Mouse (Mus musculus): ENCODE data around the gene B130006D01Rik. TPM values are rescaled to one million over a fixed set of nuclear protein-coding genes. Genes with fewer than 3 reads are reported as not detected.
"Not testable (repeated sequence)": the region's sequence is repeated elsewhere in the genome, so short reads cannot be mapped to it uniquely, and the experiment has no call there.

B130006D01Rik gene
- polyA plus RNA-seq, 1 experiment from 2014 or later = 2.5 TPM

GRCm38 (mm10) chr11:95748331-95748730 is 24.9 kb downstream of the B130006D01Rik start:
- H3K27ac ChIP-seq = no peak overlapping the region
- 97% methylated on average over 5 of the region's 5 CpGs for WGBS
- no peak for ATAC-seq (ENCODE audit: insufficient number of reproducible peaks, insufficient read depth, low FRiP score, low TSS enrichment, low read depth)

GRCm38 (mm10) chr11:95749619-95750018 is 26.2 kb downstream of the B130006D01Rik start:
- WGBS = 86% methylated on average over 15 of the region's 15 CpGs
- H3K4me3 ChIP-seq (replicated peaks) = no peak overlapping the region
- ATAC-seq (ENCODE audit: insufficient number of reproducible peaks, insufficient read depth, low FRiP score, low TSS enrichment, low read depth) = no peak
- no peak overlapping the region for H3K9ac ChIP-seq (replicated peaks)
- H3K27ac ChIP-seq = no peak overlapping the region
- H3K9me3 ChIP-seq = 0 out of 2 replicates have a peak, but pooled peaks cover 6% of the 10 kb centered on the region
- no peaks in the 10 kb centered on the region for H3K27me3 ChIP-seq
- peaks cover 11% of the 10 kb centered on the region; the same call in 1 of the 2 replicates for H3K4me1 ChIP-seq (replicated peaks)
- no peak overlapping the region for H3K4me2 ChIP-seq
- peaks cover 47% of the 10 kb centered on the region for H3K36me3 ChIP-seq

More at GRCm38 (mm10) chr11:95748331-95748730, 24.9 kb downstream of the B130006D01Rik start:
- H3K27me3 ChIP-seq = no peaks in the 10 kb centered on the region
- 0 out of 2 replicates have a peak, but pooled peaks cover 6% of the 10 kb centered on the region for H3K9me3 ChIP-seq
- H3K36me3 ChIP-seq = peaks cover 39% of the 10 kb centered on the region
- peaks cover 11% of the 10 kb centered on the region; the same call in 1 of the 2 replicates for H3K4me1 ChIP-seq (replicated peaks)
- no peak overlapping the region for H3K4me3 ChIP-seq (replicated peaks)
- no peak overlapping the region for H3K4me2 ChIP-seq
- no peak overlapping the region for H3K9ac ChIP-seq (replicated peaks)

GRCm38 (mm10) chr11:95750995-95751394 is 27.6 kb downstream of the B130006D01Rik start:
- no peak overlapping the region for H3K9ac ChIP-seq (replicated peaks)
- H3K36me3 ChIP-seq = peaks cover 61% of the 10 kb centered on the region
- ATAC-seq (ENCODE audit: insufficient number of reproducible peaks, insufficient read depth, low FRiP score, low TSS enrichment, low read depth) = no peak
- 7% methylated on average over 1 of the region's 1 CpGs for WGBS
- no peak overlapping the region for H3K4me3 ChIP-seq (replicated peaks)
- H3K9me3 ChIP-seq = 0 out of 2 replicates have a peak, but pooled peaks cover 3% of the 10 kb centered on the region
- no peaks in the 10 kb centered on the region for H3K27me3 ChIP-seq
- H3K27ac ChIP-seq = no peak overlapping the region
- H3K4me2 ChIP-seq = no peak overlapping the region
- H3K4me1 ChIP-seq (replicated peaks) = peaks cover 11% of the 10 kb centered on the region; the same call in 1 of the 2 replicates

- H3K9me3 ChIP-seq; ATAC-seq (ENCODE audit: insufficient number of reproducible peaks, insufficient read depth, low FRiP score, low TSS enrichment, low read depth); H3K4me1 ChIP-seq (replicated peaks); H3K4me3 ChIP-seq (replicated peaks); H3K4me2 ChIP-seq; H3K27ac ChIP-seq; H3K9ac ChIP-seq (replicated peaks); H3K27me3 ChIP-seq: not testable (repeated sequence)
- H3K36me3 ChIP-seq = peaks cover 83% of the 10 kb centered on the region
- WGBS = over 99% methylated on average over 4 of the region's 4 CpGs
Observed at GRCm38 (mm10) chr11:95755137-95755536, 31.8 kb downstream of the B130006D01Rik start.

- Histone ChIP-seq H3K4me1 (replicated peaks) (0 out of 2 replicates have a peak, but pooled peaks cover 3% of the 10 kb centered on the region), H3K27ac (no peak overlapping the region), H3K4me3 (replicated peaks) (no peak overlapping the region), H3K9me3 (no peaks in the 10 kb centered on the region), H3K4me2 (no peak overlapping the region), H3K27me3 (no peaks in the 10 kb centered on the region), H3K9ac (replicated peaks) (no peak overlapping the region), H3K36me3 (peaks cover 75% of the 10 kb centered on the region)
- 94% methylated on average over 5 of the region's 5 CpGs for WGBS
- ATAC-seq (ENCODE audit: insufficient number of reproducible peaks, insufficient read depth, low FRiP score, low TSS enrichment, low read depth) = no peak
Observed at GRCm38 (mm10) chr11:95760521-95760920, 37.1 kb downstream of the B130006D01Rik start.

GRCm38 (mm10) chr11:95762996-95763395 is 39.6 kb downstream of the B130006D01Rik start:
- H3K9ac ChIP-seq (replicated peaks) = peak overlapping the region; percentile 27; the same call in 1 of the 2 replicates
- H3K27me3 ChIP-seq = no peaks in the 10 kb centered on the region
- H3K4me3 ChIP-seq (replicated peaks) = no peak overlapping the region
- H3K4me1 ChIP-seq (replicated peaks) = 0 out of 2 replicates have a peak, but pooled peaks cover 3% of the 10 kb centered on the region
- 90% methylated on average over 4 of the region's 4 CpGs for WGBS
- H3K9me3 ChIP-seq = no peaks in the 10 kb centered on the region
- H3K36me3 ChIP-seq = peaks cover 63% of the 10 kb centered on the region
- H3K4me2 ChIP-seq = no peak overlapping the region
- no peak for ATAC-seq (ENCODE audit: insufficient number of reproducible peaks, insufficient read depth, low FRiP score, low TSS enrichment, low read depth)
- no peak overlapping the region for H3K27ac ChIP-seq

- Histone ChIP-seq H3K36me3 (peaks cover 63% of the 10 kb centered on the region), H3K9ac (replicated peaks) (no peak overlapping the region), H3K4me1 (replicated peaks) (0 out of 2 replicates have a peak, but pooled peaks cover 3% of the 10 kb centered on the region), H3K9me3 (no peaks in the 10 kb centered on the region), H3K27me3 (no peaks in the 10 kb centered on the region), H3K27ac (no peak overlapping the region), H3K4me3 (replicated peaks) (no peak overlapping the region), H3K4me2 (no peak overlapping the region)
- 73% methylated on average over 8 of the region's 8 CpGs for WGBS
- no peak for ATAC-seq (ENCODE audit: insufficient number of reproducible peaks, insufficient read depth, low FRiP score, low TSS enrichment, low read depth)
Observed at GRCm38 (mm10) chr11:95764806-95765205, 41.4 kb downstream of the B130006D01Rik start.

- no peak overlapping the region for H3K4me3 ChIP-seq (replicated peaks)
- no peak overlapping the region for H3K9ac ChIP-seq (replicated peaks)
- no peaks in the 10 kb centered on the region for H3K27me3 ChIP-seq
- H3K36me3 ChIP-seq = peaks cover 62% of the 10 kb centered on the region
- 89% methylated on average over 10 of the region's 10 CpGs for WGBS
- H3K9me3 ChIP-seq = no peaks in the 10 kb centered on the region
- H3K4me1 ChIP-seq (replicated peaks) = 0 out of 2 replicates have a peak, but pooled peaks cover 3% of the 10 kb centered on the region
- H3K4me2 ChIP-seq = no peak overlapping the region
- H3K27ac ChIP-seq = no peak overlapping the region
- ATAC-seq (ENCODE audit: insufficient number of reproducible peaks, insufficient read depth, low FRiP score, low TSS enrichment, low read depth) = no peak
Observed at GRCm38 (mm10) chr11:95765334-95765733, 41.9 kb downstream of the B130006D01Rik start.

GRCm38 (mm10) chr11:95768244-95768643 is 44.9 kb downstream of the B130006D01Rik start:
- no peaks in the 10 kb centered on the region for H3K9me3 ChIP-seq
- no peaks in the 10 kb centered on the region for H3K27me3 ChIP-seq
- H3K36me3 ChIP-seq = peaks cover 56% of the 10 kb centered on the region
- no peak overlapping the region for H3K4me2 ChIP-seq
- H3K4me1 ChIP-seq (replicated peaks) = peaks cover 5% of the 10 kb centered on the region; the same call in 1 of the 2 replicates
- H3K27ac ChIP-seq = no peak overlapping the region
- no peak overlapping the region for H3K9ac ChIP-seq (replicated peaks)
- ATAC-seq (ENCODE audit: insufficient number of reproducible peaks, insufficient read depth, low FRiP score, low TSS enrichment, low read depth) = no peak
- H3K4me3 ChIP-seq (replicated peaks) = no peak overlapping the region
- 71% methylated on average over 6 of the region's 6 CpGs for WGBS

GRCm38 (mm10) chr11:95769208-95769607 is 45.8 kb downstream of the B130006D01Rik start:
- H3K36me3 ChIP-seq = peaks cover 49% of the 10 kb centered on the region
- H3K9ac ChIP-seq (replicated peaks) = no peak overlapping the region
- WGBS = 90% methylated on average over 10 of the region's 10 CpGs
- no peaks in the 10 kb centered on the region for H3K9me3 ChIP-seq
- no peak overlapping the region for H3K4me2 ChIP-seq
- H3K4me3 ChIP-seq (replicated peaks) = no peak overlapping the region
- no peaks in the 10 kb centered on the region for H3K27me3 ChIP-seq
- no peak overlapping the region for H3K27ac ChIP-seq
- ATAC-seq (ENCODE audit: insufficient number of reproducible peaks, insufficient read depth, low FRiP score, low TSS enrichment, low read depth) = no peak
- H3K4me1 ChIP-seq (replicated peaks) = peaks cover 5% of the 10 kb centered on the region; the same call in 1 of the 2 replicates

GRCm38 (mm10) chr11:95770720-95771364 is 47.5 kb downstream of the B130006D01Rik start:
- H3K27ac ChIP-seq = no peak overlapping the region
- WGBS = 65% methylated on average over 9 of the region's 9 CpGs
- H3K27me3 ChIP-seq = no peaks in the 10 kb centered on the region
- H3K4me3 ChIP-seq (replicated peaks) = no peak overlapping the region
- H3K36me3 ChIP-seq = peaks cover 45% of the 10 kb centered on the region
- no peak overlapping the region for H3K9ac ChIP-seq (replicated peaks)
- H3K4me1 ChIP-seq (replicated peaks) = peaks cover 5% of the 10 kb centered on the region; the same call in 1 of the 2 replicates
- no peak overlapping the region for H3K4me2 ChIP-seq
- ATAC-seq (ENCODE audit: insufficient number of reproducible peaks, insufficient read depth, low FRiP score, low TSS enrichment, low read depth) = no peak
- H3K9me3 ChIP-seq = no peaks in the 10 kb centered on the region
